Mouse (Mus musculus) lung, postnatal 0 days (tissue): ENCODE data around the gene Gm17364.

Experiments
- CTCF ChIP-seq: IDR thresholded peaks from 2 replicates; pipeline ENCODE4 v1.5.1; 2016; ENCODE audit warnings: antibody characterized with exemption, mild to moderate bottlenecking
- EP300 ChIP-seq: IDR thresholded peaks from 2 replicates; pipeline ENCODE4 v1.6.1; 2016; ENCODE audit warnings: antibody characterized with exemption, mild to moderate bottlenecking, control low read depth

DNA sequence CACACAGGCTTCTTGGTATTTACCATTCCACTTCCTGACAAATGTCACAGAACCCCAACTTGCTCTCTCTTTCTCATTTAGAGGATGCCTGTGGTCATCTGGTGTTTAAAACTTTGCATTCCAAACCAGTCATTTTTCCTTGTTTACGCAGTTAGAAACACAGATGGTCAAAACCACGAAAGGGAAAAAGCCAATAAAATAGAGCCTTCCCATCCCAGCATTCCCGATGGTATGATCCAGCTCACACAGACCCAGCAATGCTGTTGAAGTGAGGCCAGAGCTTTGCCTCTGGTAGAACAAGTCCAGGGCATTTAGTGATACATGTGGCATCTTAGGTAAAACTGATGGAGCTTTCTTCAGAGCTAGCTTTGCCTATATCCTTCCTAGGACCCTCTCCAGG, 47.7 kb upstream of the Gm17364 start:
- no peak for TF ChIP-seq EP300
- TF ChIP-seq CTCF: no peak
